Mouse (Mus musculus): ENCODE measurements around the gene Gm13723.

Gm13723 gene

GRCm38 (mm10) chr2:86874702-86875101 lies at the start of gene Gm13723:
Gm13723 (minus strand) TSS chr2:86874802.
- DNase-seq = no peak

DNA sequence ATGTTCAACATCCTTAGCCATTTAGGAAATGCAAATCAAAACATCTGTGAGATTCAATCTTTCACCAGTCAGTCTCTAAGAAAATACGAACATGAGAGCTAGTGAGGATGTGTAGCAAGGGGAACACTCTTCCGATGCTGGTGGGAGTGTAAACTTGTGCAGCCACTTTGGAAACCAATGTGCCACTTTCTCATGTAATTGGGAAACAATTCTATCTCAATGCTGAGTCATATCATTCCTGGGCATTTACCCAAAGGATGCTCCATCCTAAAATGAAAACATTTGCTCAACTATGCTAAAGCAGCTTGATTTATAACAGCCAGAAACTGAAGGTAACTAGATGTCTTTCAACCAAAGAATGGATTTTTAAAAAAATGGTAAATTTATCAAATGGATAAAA lies 31.0 kb upstream of the Gm13723 start:
- DNase-seq = no peak

DNA sequence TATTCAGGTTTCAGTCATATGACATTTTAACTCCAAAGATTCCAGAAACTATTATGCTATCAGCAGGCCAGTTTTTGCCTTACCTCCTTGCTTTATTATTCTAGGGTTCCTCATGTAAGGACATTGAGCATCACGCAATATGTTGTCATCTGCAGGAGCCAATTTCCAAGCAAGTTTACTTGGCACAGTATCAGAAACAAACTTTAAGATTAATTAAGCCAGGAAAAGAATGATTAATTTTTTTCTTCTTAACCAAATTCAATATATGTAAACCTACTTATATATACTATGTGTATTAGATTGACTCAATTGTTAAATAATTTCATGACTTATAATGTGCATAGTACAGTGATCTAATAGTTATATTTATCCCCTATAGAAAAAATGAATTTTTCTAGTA lies 17.5 kb upstream of the Gm13723 start, which contains the start of gene Olfr1097:
Olfr1097 (minus strand) TSS at position 101 of the 400 bp plus-strand sequence.
- DNase-seq = no peak

DNA sequence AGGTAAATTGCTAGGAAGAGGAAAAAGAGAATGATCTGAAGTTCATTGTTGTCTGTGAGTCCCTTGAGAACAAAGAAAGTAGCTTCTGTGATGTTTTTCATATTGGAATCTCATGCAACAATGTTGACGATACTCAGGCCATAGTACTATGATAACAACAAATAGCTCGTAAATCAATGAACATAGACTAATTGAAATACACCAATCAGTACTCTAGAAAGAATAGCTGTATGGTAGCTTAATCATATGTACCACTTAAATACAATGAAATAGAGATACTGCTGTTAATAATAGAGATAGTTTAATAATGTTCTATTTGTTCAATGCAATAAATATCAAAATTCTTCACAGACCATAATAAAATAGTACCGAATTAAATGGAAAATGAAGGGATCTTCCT lies 23.0 kb downstream of the Gm13723 start, which contains the start of gene Olfr1095:
Olfr1095 (minus strand) TSS at position 101 of the 400 bp plus-strand sequence.
- no peak for DNase-seq

GRCm38 (mm10) chr2:86824363-86824762 lies 50.2 kb downstream of the Gm13723 start, which contains the start of gene Olfr1094:
Olfr1094 (plus strand) TSS chr2:86824663.
- DNase-seq = no peak
